Mouse (Mus musculus): ENCODE data around the gene Nrgn.

Gene Nrgn

DNA sequence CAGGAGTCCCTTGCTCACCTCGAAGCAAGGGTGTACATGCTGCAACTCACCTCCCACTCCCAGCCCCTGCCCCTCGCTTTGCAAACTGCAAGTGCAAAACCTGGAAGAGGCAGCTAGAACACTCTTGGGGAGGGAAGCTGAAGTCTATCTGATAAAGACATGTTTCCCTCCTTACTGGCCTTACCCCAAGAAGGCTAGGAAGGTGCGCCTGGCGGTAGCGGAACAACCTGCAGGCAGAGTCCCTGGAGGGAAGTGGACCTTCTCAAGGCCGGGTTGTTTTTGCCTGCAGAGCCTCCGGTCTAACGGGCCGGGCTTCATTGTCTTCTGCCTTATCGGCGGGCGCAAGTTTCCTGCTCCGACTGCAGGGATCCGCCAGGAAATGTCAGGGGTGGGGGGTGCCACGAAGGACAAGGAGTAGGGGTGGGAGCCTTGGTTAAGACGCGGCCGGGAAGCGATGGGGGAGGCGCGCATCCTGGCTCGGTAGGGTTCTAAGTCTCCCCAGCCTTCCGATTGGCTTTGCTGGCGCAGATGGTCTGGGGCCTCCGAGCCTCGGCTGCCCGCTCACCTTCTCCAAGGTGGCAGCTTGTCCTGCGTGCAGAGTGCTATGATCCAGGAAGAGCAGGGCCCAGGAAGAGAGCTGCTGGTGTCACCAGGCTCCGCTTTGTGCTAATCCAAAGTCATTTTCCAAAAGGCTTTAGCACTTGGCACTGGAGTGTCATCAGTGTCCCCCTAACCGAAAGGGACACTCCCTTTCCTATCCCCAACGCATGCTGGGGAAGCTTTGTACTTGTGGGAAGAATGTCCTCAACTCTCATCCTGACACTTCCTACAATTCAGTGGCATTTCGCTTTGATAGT, 22.4 kb downstream of the Nrgn start:
- no peak for DNase-seq (ENCODE audit: low spot score in 2 of 2)

DNA sequence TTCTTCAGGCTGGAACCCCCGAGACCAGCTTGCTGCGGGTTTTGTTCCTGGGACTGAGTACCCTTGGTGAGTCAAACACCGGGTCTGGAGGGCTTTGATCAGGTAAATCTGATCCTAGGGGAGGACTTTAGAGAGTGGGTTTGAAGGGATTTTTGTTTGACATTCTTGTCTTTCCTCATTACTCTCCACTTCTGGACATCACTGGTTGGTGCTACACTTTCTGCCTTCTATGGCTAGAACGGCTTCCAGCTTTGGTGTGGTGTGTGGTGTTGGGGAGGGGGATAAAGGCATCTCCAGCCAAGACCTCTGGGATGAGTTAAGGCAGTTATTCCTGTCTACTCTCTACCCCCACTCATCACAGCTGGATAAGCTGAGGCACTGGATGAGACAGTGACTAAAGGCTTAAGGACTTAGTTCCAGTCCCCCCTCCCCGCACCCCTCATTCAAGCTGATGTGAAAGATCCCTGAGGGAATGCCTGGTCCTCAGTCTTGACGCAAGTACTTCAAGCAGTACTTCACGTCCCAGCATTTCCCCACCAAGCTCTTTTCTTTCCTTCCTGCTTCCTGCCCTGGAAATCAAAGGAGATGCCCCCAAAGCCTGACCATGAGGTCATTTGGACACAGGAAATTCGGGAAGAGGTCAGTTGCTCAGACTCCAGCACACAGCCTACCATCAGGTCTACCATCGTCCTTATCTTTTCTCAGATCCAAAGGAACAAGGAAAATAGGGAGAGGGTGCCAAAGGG, 24.3 kb downstream of the Nrgn start:
- DNase-seq (ENCODE audit: low spot score in 2 of 2) = no peak

DNA sequence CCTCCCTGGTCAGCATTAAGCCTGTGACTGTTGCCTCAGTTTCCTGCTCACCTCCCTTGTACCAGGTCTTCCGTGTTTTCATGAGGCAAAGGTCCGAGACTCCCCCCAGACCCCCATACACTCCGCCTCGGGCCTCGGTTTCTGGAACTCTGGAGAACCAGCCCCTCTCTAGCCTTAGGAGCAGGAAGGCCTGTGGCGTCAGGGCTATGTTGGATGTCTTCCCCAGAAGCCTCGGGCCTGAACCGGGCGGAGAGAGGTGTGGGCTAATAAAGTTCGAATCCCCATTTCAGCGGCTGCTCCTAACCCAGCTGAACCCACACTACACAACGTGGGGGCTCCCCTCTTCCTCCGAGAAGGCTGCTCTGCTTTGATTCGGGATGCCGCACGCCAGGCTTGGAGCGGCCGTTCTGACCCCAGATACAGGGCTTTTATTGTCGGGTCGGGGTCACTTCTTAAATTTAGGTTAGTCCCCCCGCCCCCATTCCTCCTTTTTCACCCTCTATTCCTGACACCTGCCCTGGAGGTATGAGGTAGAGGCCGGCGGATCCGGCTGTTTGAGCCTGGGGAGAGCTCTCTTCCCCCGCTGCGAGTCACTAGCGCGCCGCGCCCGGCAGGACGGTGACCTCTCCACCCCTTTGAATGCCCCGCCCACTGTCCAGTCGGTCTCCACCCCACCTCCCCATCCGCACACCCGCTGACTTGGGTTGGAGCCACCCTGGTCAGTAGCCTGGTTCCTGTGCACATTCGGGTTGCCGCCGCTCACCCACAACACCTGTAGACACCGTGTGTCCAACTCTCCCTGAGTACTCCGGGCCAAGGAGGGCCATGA, 25.1 kb downstream of the Nrgn start, which contains the start of gene Esam:
Esam (plus strand) TSS at position 683 of the 829 bp plus-strand sequence.
- no peak for DNase-seq (ENCODE audit: low spot score in 2 of 2)

DNA sequence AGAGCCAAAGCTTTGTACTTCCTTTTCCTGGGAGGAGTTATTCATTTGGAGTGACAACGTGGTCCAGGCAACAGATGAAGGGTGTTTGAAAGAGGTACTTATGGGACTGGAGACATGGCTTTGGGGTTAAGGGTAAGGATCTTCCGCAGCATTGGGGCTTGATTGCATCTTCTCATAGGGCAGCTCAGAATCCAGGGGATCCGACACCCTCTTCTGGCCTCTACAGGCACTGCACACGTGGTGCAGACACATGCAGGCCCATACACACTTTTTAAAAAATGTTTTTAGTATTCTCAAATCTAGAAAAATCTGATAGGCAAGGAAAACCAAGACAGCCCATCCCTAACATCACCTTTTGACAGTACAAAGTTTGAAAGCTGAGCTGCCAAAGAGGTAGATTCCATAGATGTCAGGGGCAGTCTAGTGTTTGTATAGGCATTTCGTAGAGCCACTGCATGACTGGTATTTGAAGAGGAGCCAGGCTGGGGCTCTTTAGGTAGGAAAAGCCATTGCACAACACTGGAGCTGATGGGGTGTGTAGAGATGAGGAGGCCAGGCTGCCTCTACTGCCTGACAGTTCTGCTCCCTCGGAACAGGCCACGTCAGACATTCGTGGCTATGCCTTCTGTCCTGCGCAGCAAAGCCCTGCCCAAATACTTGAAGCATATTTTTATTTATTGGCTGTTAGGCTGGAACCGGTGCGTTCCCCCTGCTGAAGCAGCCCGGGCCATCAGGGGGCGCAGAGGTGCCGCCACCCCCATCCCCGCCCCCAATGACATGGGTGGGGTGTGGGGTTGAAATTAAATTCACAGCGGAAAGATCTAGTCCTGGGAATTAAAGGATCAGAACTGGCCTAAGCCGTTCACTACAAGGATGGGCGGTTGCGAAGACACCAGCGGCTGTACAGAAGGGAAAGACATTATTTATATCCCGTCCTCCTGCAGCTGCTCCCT, 26.0 kb downstream of the Nrgn start:
- DNase-seq (ENCODE audit: low spot score in 2 of 2) = no peak

DNA sequence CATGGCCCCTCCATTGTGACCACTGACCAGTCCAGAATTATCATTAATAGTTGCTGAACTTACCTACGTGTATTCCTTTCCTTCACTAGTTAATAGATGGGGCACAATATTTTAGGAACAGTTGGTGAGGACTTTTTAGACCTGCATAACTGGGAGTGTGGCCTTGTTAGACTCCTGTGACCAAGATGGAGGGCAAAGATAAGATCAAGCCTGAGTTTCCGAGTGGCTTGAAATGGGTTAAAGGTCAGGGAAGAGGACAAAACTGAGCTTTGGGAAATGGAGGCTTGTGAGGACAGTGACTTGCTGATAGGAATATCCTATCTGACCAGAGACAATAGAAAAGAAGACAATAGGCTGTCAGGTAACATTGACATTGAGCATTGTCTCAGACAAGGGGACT, 27.2 kb downstream of the Nrgn start:
- no peak for DNase-seq (ENCODE audit: low spot score in 2 of 2)

DNA sequence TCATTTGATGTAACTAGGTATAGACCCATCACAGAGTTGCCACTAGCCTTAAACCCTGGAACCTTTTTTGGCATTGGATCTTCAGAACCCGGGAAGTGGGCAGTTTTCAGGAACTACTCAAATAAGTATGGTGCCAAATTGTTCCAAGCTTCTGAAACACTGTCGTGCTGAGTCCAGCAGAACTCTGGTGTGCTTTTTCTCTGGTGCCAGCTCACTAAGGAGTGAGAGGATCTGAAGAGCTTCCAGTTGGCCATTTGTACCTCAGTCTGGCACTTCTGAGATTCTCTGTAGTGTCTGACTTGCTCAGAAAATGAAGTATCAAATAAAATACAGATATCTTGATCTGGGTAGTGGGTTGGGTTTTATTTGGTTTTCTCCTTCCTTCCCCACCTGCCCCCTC, 32.7 kb downstream of the Nrgn start:
- no peak for DNase-seq (ENCODE audit: low spot score in 2 of 2)

DNA sequence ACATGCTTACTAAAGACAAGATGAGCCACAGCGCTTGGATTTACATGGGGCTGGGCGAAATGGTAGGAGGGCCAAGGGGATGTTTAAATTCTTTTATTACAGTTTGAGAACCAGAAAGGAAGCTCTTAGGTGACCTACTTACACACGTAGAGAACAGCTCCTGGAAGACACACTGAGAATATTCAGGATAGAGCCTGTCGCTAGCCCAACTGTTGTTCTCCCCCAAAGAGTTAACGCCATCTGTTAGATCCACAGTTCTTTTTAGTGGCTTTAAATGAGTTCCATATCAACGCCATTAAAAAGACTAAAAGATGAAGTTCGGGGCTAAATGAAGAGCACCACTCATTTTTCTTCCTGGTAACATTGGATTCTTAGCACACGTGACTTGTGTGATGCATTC, 33.7 kb downstream of the Nrgn start:
- DNase-seq (ENCODE audit: low spot score in 2 of 2) = no peak

DNA sequence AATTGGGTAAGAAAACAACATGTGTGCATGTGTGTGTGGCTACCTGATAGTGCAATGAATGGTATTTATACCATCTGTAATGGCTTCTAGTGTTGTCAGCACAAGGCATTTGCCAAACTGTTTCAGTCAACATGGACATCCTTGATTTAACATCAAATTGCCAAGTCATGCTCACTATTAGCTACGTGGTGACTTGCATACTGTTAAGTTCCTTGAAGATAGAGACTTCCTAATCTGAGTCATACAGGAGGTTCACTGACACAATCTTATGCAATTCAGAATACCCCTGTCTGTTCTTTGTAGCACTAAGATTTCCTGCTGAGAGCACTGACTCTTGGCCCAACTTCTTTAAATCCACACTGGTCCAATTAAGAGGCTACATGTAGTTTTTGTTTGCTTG, 35.2 kb downstream of the Nrgn start:
- no peak for DNase-seq (ENCODE audit: low spot score in 2 of 2)

DNA sequence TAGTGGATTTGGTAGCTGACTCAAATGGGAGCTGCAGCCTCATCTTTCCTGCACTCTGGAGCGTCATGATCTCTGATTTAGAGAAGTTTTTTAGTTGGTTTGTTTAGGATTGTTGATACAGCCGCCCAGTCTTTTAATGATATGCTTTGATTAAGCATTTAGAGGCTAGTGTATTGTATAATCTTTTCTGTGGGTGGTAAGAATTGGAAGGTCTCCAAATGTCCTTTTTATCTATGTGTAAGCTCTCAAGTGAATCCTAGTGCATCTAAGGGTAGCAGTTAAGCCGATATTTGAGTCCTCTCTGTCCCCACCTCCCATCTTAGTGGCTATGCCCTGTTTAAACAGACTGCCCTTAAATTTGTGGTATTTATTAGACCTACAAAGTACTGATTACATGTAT, 38.2 kb downstream of the Nrgn start:
- no peak for DNase-seq (ENCODE audit: low spot score in 2 of 2)

DNA sequence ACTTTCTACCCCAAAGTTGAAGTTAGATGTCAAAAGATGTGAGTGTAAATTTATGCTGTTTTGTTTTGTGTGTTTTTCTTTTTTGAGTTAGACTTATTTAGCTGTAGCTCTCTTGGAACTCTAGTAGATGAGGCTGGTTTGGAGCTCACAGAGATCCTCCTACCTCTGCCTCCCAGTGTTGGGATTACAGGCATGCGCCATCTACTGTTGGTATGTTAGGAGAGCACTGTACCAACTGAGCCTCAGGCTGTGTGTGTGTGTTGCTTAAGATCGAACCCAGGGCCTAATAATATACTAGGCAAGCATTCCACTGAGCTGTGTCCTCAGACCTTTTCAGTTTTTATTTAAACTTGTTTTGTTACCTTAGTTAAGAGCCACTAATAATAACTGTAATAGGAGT, 40.6 kb downstream of the Nrgn start:
- no peak for DNase-seq (ENCODE audit: low spot score in 2 of 2)

DNA sequence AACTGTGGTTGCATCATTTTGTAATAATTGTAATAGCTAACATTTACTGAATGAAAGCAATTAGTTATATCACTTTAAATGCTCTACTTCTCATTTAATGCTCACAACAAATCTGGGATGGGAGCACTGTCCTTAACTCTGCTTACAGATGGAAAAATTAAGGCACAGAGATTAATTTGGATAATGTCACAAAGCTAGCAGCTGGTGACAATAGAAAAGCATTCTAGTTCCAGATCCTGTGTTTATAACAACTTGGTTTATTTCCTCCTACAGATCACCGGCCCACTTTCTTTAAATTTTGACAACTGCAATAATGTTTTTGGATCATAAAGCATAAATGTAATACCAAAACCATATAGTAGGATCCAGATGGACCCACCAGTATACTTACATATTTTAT, 46.7 kb downstream of the Nrgn start:
- DNase-seq (ENCODE audit: low spot score in 2 of 2) = no peak

DNA sequence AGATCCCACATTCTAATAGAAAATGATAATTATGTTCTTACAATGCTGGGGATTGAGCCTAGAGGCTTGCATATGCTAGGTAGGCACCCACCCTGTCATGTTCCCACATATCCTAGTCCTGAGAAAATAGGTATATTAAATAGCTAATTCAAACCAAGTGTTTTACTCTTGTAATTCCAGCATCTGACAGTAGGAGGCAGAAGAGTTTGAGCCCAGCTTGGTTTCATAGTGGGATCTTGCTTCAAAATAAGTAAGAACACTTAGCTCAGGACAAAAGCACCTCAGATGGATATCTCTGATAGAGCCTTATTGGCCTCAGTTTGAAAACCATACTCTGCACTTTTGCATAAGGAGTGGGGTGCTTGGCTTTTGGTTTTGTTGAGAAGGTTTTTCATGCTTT, 48.4 kb downstream of the Nrgn start:
- DNase-seq (ENCODE audit: low spot score in 2 of 2) = no peak

DNA sequence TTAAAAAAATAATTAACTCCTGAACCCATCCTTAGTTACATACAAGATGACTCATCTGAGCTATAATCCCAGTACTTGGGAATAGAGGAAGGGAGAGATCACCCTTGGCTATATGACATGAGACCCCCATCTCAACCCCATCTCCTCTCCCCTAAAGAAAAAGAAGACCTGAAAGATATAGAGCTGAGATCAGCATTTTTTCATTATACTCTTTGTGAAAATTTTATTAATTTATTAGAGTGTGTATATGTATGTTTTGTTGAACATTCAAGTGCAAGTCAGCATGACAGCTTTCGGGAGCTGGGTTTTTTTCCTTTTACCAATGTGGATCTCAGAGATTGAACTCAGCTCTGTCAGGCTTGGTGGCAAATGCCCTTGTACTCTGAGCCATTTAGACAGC, 51.5 kb downstream of the Nrgn start:
- DNase-seq (ENCODE audit: low spot score in 2 of 2) = no peak

DNA sequence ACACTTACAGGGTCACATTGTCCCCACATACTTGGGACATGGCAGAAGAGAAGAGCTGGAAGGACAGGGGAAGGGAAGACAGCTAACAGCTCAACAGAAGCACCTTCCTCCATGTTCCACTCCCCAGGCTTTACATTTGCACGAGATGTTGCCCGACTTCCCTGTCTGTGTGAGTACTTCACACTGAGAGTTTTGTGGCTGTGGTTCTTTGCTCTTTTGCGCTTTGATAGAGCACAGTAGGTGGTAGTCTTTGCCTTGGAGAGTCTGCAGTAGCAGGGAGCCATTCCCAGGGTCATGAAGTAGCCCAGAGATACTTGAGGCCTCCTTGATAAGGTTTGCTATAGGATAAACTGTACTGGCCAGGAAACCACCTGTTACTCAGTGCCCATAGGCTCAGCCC, 52.5 kb downstream of the Nrgn start:
- DNase-seq (ENCODE audit: low spot score in 2 of 2) = no peak

DNA sequence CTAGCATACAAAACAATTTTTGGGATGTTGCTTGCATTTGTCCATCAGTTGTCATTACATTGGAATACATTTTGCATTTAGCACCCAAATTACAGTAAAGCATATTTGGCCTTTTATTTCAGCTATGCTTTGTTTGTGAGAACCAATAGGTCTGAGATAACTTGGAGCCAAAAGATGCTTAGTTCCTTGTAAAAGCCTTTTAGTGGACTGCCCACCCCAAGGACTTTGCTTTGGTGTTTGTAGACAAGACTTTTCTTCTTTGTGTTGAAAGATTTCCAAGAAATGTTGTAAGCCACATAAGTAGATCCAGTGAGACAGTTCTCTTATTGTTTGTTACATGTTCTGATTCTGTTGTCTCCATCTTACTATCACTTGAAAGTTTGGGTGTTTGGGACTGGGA, 56.4 kb downstream of the Nrgn start:
- no peak for DNase-seq (ENCODE audit: low spot score in 2 of 2)

DNA sequence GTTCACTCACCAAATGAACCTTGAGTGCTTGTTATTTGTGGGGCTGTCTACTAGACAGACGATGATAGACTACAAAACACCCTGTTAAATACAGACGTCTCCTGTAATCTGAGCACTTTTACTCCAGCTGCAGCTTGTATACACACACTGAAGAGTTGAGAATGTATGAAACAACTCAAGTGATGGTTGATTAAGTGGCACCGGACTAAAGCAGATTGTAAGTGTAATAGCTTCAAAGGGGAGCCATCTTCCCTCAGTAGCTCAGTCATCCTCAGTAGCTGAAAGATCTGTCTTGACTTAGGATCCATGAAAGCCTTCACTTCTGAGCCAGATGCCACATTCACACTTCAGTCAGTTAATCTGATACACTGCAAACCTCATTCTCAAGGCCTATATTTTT, 56.9 kb downstream of the Nrgn start:
- no peak for DNase-seq (ENCODE audit: low spot score in 2 of 2)

All from right cerebral cortex, postnatal 10 days (tissue).